Mouse (Mus musculus): ENCODE measurements around the gene Nsun6. TPM values are rescaled to one million over a fixed set of nuclear protein-coding genes. Genes with fewer than 3 reads are reported as not detected.

The Nsun6 gene
- polyA plus RNA-seq, 1 experiment, result 11.6 TPM

DNA sequence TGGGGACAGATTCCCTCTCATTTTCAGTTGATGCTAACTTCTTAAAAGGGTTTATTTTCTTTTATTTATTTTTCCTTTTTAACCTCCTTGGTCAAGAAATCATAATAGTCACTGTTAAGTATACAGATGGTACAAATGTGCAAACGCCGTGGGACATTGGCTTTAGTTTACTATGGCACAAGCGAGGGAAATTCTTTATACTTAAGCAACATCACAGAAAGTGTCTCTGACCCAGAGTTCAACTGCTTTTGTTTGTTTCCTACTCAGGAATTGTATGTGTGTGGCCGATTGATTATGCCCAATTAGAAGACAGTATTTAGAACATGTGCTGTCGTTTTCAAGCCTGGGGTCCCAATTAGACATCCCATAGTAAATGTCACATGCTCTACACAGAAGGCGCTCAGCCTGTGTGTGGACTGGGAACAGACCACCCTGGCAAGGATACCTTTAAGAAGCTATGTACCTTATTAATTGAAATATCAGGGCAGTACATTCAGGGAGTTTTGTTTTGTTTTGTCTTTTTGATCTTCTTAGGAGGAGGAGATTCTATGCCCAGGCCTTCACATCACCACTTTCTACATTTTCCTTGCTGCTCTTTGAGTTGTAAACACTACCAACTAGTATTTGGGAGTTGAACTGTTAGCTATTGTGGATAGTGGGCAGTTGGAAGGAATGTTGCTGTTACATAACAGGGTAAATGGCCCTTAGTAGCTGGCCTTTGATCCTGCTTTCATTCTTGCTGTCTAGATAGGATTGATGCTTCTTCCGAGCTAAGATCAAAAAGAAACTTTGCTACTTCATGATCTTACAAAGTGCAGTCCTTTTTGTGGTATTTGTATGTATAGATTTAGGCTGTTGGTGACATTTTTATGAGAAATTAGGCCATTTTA is 9.8 kb upstream of the Nsun6 start:
- Histone ChIP-seq H3K27ac (ENCODE audit: control insufficient read depth, insufficient read depth, low read depth, low read length) (no peak overlapping the region), H3K4me1 (ENCODE audit: control insufficient read depth, insufficient read depth, low read length) (no peaks in the 10 kb centered on the region), H3K27me3 (ENCODE audit: control insufficient read depth, insufficient read depth, low read length) (no peaks in the 10 kb centered on the region), H3K36me3 (ENCODE audit: control insufficient read depth, insufficient read depth, low read length) (no peaks in the 10 kb centered on the region), H3K4me3 (ENCODE audit: control insufficient read depth, low read depth, low read length) (no peak overlapping the region)
- no peak for TF ChIP-seq CTCF (IDR thresholded peaks at IDR 0.05; ENCODE audit: control insufficient read depth, insufficient read depth, insufficient replicate concordance, low read depth, low read length)

DNA sequence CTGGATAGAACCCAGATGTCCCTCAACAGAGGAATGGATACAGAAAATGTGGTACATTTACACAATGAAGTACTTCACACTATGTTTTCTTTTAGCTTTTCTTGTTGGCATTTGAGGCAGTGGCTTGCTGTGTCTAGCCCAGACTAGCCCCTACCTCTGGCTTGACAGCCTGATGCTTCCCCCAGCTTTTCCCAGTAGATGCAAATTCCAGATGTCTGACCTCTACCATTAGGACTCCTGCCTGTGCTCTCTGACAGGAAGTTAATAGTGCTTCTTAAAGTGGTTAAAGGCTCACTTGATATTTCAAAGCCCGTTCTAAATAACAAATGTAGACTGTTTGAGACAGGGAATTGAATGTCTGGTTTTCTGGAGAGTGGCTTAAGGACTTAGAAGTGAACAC is 8.9 kb upstream of the Nsun6 start:
- H3K36me3 ChIP-seq (ENCODE audit: control insufficient read depth, insufficient read depth, low read length), result no peaks in the 10 kb centered on the region
- H3K4me3 ChIP-seq (ENCODE audit: control insufficient read depth, low read depth, low read length), result no peak overlapping the region
- TF ChIP-seq CTCF (IDR thresholded peaks at IDR 0.05; ENCODE audit: control insufficient read depth, insufficient read depth, insufficient replicate concordance, low read depth, low read length) (no peak), POLR2A (IDR thresholded peaks at IDR 0.05; ENCODE audit: control insufficient read depth, low read depth, low read length) (no peak)
- no peak overlapping the region for H3K27ac ChIP-seq (ENCODE audit: control insufficient read depth, insufficient read depth, low read depth, low read length)
- H3K27me3 ChIP-seq (ENCODE audit: control insufficient read depth, insufficient read depth, low read length), result no peaks in the 10 kb centered on the region
- H3K4me1 ChIP-seq (ENCODE audit: control insufficient read depth, insufficient read depth, low read length), result no peaks in the 10 kb centered on the region

DNA sequence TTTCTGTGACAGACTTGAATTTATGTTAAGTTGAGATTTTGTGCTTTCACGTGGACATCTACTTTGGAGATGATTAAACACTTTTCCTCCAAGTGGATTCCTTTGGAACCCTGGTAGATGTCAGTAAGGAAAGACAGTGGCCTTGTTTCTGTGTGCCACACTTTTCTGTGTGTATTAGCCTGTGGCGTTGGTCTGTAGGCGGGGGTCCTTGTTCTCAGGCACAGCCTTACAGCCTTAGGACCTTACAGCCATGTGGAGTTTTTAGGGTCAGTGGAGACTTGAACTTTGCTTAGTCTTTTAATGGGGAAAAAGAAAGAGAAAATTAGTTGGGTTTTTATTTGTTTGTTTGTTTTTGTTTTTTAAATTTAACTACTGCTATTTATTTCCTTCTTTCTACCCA is 6.0 kb upstream of the Nsun6 start:
- TF ChIP-seq CTCF (IDR thresholded peaks at IDR 0.05; ENCODE audit: control insufficient read depth, insufficient read depth, insufficient replicate concordance, low read depth, low read length), result no peak
- no peak for TF ChIP-seq POLR2A (IDR thresholded peaks at IDR 0.05; ENCODE audit: control insufficient read depth, low read depth, low read length)
- no peaks in the 10 kb centered on the region for H3K36me3 ChIP-seq (ENCODE audit: control insufficient read depth, insufficient read depth, low read length)
- H3K27ac ChIP-seq (ENCODE audit: control insufficient read depth, insufficient read depth, low read depth, low read length), result no peak overlapping the region
- no peak overlapping the region for H3K4me3 ChIP-seq (ENCODE audit: control insufficient read depth, low read depth, low read length)
- no peaks in the 10 kb centered on the region for H3K27me3 ChIP-seq (ENCODE audit: control insufficient read depth, insufficient read depth, low read length)
- no peaks in the 10 kb centered on the region for H3K4me1 ChIP-seq (ENCODE audit: control insufficient read depth, insufficient read depth, low read length)

DNA sequence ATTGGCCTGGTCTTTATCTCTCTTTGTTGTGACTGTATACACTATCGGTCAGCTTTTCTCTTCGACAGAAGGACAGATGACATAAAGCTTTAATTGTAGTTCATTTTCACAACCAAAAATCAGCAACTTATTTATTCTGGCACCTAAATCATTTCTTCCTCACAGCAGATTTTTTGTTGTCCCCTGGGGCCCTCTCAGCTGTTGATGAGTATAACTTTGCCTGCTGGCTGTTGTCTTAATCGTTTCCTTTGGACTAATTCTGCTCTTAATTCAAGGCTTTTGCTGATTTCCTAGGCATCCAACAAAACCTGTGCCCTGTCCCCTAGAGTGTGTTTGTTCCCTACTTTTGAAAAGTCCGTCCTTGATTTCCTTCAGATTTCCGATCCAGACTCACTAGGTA is 3.4 kb upstream of the Nsun6 start:
- Histone ChIP-seq H3K36me3 (ENCODE audit: control insufficient read depth, insufficient read depth, low read length) (no peaks in the 10 kb centered on the region), H3K4me1 (ENCODE audit: control insufficient read depth, insufficient read depth, low read length) (peaks cover 2% of the 10 kb centered on the region; the same call in 1 of the 2 replicates), H3K27me3 (ENCODE audit: control insufficient read depth, insufficient read depth, low read length) (no peaks in the 10 kb centered on the region), H3K4me3 (ENCODE audit: control insufficient read depth, low read depth, low read length) (no peak overlapping the region), H3K27ac (ENCODE audit: control insufficient read depth, insufficient read depth, low read depth, low read length) (no peak overlapping the region)
- no peak for TF ChIP-seq POLR2A (IDR thresholded peaks at IDR 0.05; ENCODE audit: control insufficient read depth, low read depth, low read length)
- TF ChIP-seq CTCF (IDR thresholded peaks at IDR 0.05; ENCODE audit: control insufficient read depth, insufficient read depth, insufficient replicate concordance, low read depth, low read length), result no peak

DNA sequence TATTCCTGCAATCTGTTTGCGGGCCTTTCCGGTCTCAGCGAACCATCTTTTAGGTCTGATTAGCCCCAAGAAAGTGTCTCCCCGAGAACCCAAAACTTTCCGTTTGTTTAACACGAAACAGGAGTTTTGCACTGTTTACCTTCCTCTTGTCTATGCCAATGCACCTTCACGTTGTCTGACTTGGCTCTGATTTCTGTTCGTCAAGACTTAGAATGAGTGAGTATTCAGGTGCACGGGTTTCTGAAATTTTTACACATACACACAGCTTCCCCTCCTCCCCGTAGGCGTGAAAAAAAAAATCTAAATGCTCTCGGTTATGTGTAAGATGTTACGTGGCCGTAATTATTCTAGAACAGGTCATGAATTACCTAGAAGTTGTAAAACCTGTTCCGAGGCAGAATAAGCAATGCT is 877 bp upstream of the Nsun6 start:
- Histone ChIP-seq H3K27ac (ENCODE audit: control insufficient read depth, insufficient read depth, low read depth, low read length) (peak overlapping the region; percentile 90), H3K4me3 (ENCODE audit: control insufficient read depth, low read depth, low read length) (peak overlapping the region; percentile 94), H3K4me1 (ENCODE audit: control insufficient read depth, insufficient read depth, low read length) (peaks cover 2% of the 10 kb centered on the region), H3K27me3 (ENCODE audit: control insufficient read depth, insufficient read depth, low read length) (no peaks in the 10 kb centered on the region), H3K36me3 (ENCODE audit: control insufficient read depth, insufficient read depth, low read length) (no peaks in the 10 kb centered on the region)
- no peak for TF ChIP-seq POLR2A (IDR thresholded peaks at IDR 0.05; ENCODE audit: control insufficient read depth, low read depth, low read length)
- TF ChIP-seq CTCF (IDR thresholded peaks at IDR 0.05; ENCODE audit: control insufficient read depth, insufficient read depth, insufficient replicate concordance, low read depth, low read length), result no peak

DNA sequence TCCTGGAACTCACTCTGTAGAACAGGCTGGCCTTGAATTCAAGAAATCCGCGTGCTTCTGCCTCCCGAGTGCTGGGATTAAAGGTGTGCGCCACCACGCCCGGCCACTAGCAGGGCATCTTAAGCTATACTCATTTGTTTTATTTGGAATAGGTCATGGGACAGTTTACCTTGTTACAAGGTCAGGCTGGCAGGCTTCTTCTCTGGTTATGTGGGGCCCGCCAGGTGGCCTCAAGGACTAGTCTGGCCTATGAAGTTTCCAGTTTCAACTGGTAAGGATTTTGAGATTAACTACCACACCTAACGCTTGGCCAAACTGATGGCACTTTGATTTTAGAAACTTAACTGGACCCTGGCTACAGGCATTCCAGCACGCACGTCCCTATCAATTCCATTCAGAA is 373 bp downstream of the Nsun6 start:
- Histone ChIP-seq H3K36me3 (ENCODE audit: control insufficient read depth, insufficient read depth, low read length) (no peaks in the 10 kb centered on the region), H3K4me1 (ENCODE audit: control insufficient read depth, insufficient read depth, low read length) (peaks cover 2% of the 10 kb centered on the region), H3K27ac (ENCODE audit: control insufficient read depth, insufficient read depth, low read depth, low read length) (peak overlapping the region; percentile 87), H3K4me3 (ENCODE audit: control insufficient read depth, low read depth, low read length) (peak overlapping the region; percentile 94), H3K27me3 (ENCODE audit: control insufficient read depth, insufficient read depth, low read length) (no peaks in the 10 kb centered on the region)
- TF ChIP-seq CTCF (IDR thresholded peaks at IDR 0.05; ENCODE audit: control insufficient read depth, insufficient read depth, insufficient replicate concordance, low read depth, low read length) (no peak), POLR2A (IDR thresholded peaks at IDR 0.05; ENCODE audit: control insufficient read depth, low read depth, low read length) (no peak)

DNA sequence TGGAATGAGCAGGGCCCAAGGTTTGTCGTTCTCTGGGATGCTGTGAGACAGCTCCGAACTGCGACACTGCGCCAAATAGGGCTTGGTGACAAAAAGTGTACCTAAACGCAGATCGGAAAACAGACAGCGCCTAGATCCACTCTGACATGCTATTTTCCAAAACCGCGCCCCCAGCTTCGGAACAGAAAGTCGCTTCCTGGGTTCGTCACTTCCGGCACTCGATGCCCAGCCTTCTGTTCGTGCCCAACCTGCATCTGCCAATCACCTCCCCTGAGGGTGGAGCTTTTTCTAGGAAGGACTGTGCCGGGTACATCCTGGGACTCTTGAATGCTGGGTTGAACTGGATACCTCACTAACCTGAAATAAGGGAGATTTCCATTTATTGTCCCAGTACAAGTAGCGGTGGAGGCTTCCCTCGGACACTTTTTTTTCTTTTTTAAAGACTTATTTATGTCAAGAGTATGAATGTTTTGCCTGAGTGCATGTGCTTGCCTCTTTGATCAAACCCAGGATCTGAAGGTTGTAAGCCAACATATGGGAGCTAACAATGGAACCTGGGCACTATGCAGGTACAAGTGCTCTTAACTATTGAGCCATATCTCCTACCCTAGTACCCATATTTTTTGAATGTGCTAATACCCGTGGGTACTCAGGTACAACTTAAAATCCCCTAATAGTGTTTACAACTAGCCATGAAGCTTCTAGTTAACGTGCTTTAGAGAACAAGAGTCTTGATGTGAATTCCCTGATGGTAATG is 5.6 kb downstream of the Nsun6 start, which contains the start of gene Arl5b:
TSS of gene Arl5b (plus strand) at position 279 of the 757 bp plus-strand sequence.
- Histone ChIP-seq H3K36me3 (ENCODE audit: control insufficient read depth, insufficient read depth, low read length) (no peaks in the 10 kb centered on the region), H3K27me3 (ENCODE audit: control insufficient read depth, insufficient read depth, low read length) (no peaks in the 10 kb centered on the region), H3K4me1 (ENCODE audit: control insufficient read depth, insufficient read depth, low read length) (peaks cover 4% of the 10 kb centered on the region), H3K27ac (ENCODE audit: control insufficient read depth, insufficient read depth, low read depth, low read length) (peak within 1 kb of the TSS; percentile 70), H3K4me3 (ENCODE audit: control insufficient read depth, low read depth, low read length) (peak within 1 kb of the TSS; percentile 98)
- TF ChIP-seq POLR2A (IDR thresholded peaks at IDR 0.05; ENCODE audit: control insufficient read depth, low read depth, low read length) (peak; percentile 53; the same call in 1 of the 2 replicates), CTCF (IDR thresholded peaks at IDR 0.05; ENCODE audit: control insufficient read depth, insufficient read depth, insufficient replicate concordance, low read depth, low read length) (no peak)

All from testis, adult 2 months (tissue).